Mouse (Mus musculus) intestine, embryonic 14.5 days (tissue): Measurements from ENCODE around the gene C2. TPM values are rescaled to one million over a fixed set of nuclear protein-coding genes. Genes with fewer than 3 reads are reported as not detected.

Source experiments
- ATAC-seq: fragments of 200-750 bp; cut with Nextera tagmentation; replicated peaks from 2 replicates; pipeline ENCODE4 v1.8.0; 2017; ENCODE audit warnings: low read depth, moderate number of reproducible peaks, moderate TSS enrichment, moderate library complexity; ENCODE audit not compliant: low FRiP score, low TSS enrichment
- DNase-seq: peaks from one replicate; pipeline ENCODE4 v3.0.0-alpha.2; 2018; ENCODE audit warnings: low spot score
- H3K27ac ChIP-seq: fragments of 300-500 bp; sonication (generic); 2 replicates; pipeline ENCODE4 v1.5.1; 2014; ENCODE audit warnings: low read depth, mild to moderate bottlenecking, control low read depth
- H3K27me3 ChIP-seq: fragments of 300-500 bp; sonication (generic); replicated peaks from 2 replicates; pipeline ENCODE4 v1.6.1; 2014; ENCODE audit warnings: low read length, control low read depth; ENCODE audit not compliant: control insufficient read depth, insufficient read depth
- H3K36me3 ChIP-seq: fragments of 300-500 bp; sonication (generic); 2 replicates; pipeline ENCODE4 v1.6.1; 2014; ENCODE audit warnings: low read length, control low read depth; ENCODE audit not compliant: control insufficient read depth, insufficient read depth
- H3K4me1 ChIP-seq: fragments of 300-500 bp; sonication (generic); replicated peaks from 2 replicates; pipeline ENCODE4 v1.6.1; 2014; ENCODE audit warnings: low read length, control low read depth, mixed read lengths; ENCODE audit not compliant: control insufficient read depth, insufficient read depth
- H3K4me2 ChIP-seq: fragments of 300-500 bp; sonication (generic); 2 replicates; pipeline ENCODE4 v1.6.1; 2014; ENCODE audit warnings: low read length
- H3K4me3 ChIP-seq: fragments of 300-500 bp; sonication (generic); 2 replicates; pipeline ENCODE4 v1.5.1; 2014; ENCODE audit warnings: low read depth, low read length, control low read depth, mixed read lengths
- H3K9ac ChIP-seq: fragments of 300-500 bp; sonication (generic); 2 replicates; pipeline ENCODE4 v1.6.1; 2014; ENCODE audit warnings: mild to moderate bottlenecking, low read length
- H3K9me3 ChIP-seq: fragments of 300-500 bp; sonication (generic); 2 replicates; pipeline ENCODE4 v1.6.1; 2016; ENCODE audit warnings: low read length, control low read depth; ENCODE audit not compliant: control insufficient read depth
- WGBS: fragments of 180-500 bp; shearing (Covaris S2); extraction: QIAGEN DNeasy Blood & Tissue Kit; methylation state at CpG from one replicate; pipeline ENCODE4 v1.1.7; 2014; 5-methylcytosine and 5-hydroxymethylcytosine counted together
- polyA plus RNA-seq: library from polyadenylated mRNA; unstranded; fragments of >200 nt; fragmentation: Nextera tagmentation; extraction: Ambion mirVana; gene quantifications from 2 replicates; pipeline ENCODE4 v1.2.1, GENCODE M21; 2014

Gene C2
- polyA plus RNA-seq, 1 experiment from 2014 or later = 7.5 TPM

DNA sequence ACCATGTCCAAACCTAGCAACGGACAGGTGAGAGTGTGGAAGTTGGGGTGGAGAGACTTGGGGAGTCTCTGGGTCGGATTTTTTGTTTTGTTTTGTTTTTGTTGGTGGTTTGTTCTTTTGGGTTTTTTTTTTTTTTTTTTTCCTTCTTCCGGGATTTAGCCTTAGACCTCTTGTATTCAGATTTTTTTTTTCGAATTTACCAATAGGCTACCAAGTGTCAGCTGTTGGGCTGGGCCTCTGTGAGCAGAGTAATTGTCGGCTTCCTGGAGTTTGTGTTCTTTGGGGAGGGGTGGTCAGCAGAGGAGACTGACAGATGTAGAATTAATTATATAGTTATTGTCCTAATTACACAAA lies 1.8 kb upstream of the C2 start:
- peaks cover 41% of the 10 kb centered on the region for H3K36me3 ChIP-seq
- 2% methylated on average over 5 of the region's 5 CpGs for WGBS
- ATAC-seq (no peak), DNase-seq (no peak)
- H3K27ac ChIP-seq = peak overlapping the region; percentile 93
- no peaks in the 10 kb centered on the region for H3K9me3 ChIP-seq
- no peaks in the 10 kb centered on the region for H3K27me3 ChIP-seq
- H3K4me2 ChIP-seq = peak overlapping the region; percentile 83
- H3K9ac ChIP-seq = peak overlapping the region; percentile 92
- H3K4me3 ChIP-seq = peak overlapping the region; percentile 95
- peaks cover 16% of the 10 kb centered on the region for H3K4me1 ChIP-seq

- ATAC-seq = peak; percentile 1; the same call in 1 of the 2 replicates
- under 1% methylated on average over 39 of the region's 45 CpGs for WGBS
These were observed 1.2 kb upstream of the C2 start for GRCm38 (mm10) chr17:34899053-34899889.

DNA sequence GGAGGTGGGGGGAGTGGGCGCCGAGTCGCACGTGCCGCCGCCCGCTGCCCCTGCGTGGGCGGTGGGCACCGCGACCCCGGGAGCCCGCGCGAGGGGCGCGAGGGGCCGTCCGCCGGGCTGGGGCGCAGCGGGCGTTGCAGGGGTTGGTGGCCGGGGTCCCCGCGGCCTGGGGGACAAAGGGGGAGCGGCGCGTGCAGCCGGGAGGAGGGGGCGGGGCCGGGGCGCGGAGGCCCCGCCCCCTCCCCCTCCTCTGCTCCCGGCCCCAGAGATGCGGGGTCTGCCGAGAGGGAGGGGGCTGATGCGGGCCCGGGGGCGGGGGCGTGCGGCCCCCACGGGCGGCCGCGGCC lies 614 bp upstream of the C2 start:
- ATAC-seq = peak; percentile 5; the same call in 1 of the 2 replicates
- Histone ChIP-seq H3K27ac (peak overlapping the region; percentile 93), H3K4me2 (peak overlapping the region; percentile 83), H3K4me3 (peak overlapping the region; percentile 95), H3K27me3 (no peaks in the 10 kb centered on the region), H3K4me1 (peaks cover 16% of the 10 kb centered on the region), H3K9me3 (no peaks in the 10 kb centered on the region), H3K9ac (peak overlapping the region; percentile 92), H3K36me3 (peaks cover 29% of the 10 kb centered on the region)
- 0% methylated on average over 8 of the region's 47 CpGs for WGBS
- no peak for DNase-seq

More at GRCm38 (mm10) chr17:34899053-34899889, 1.2 kb upstream of the C2 start:
- H3K36me3 ChIP-seq = peaks cover 35% of the 10 kb centered on the region
- no peaks in the 10 kb centered on the region for H3K9me3 ChIP-seq
- peaks cover 16% of the 10 kb centered on the region for H3K4me1 ChIP-seq
- H3K27me3 ChIP-seq = no peaks in the 10 kb centered on the region
- H3K4me3 ChIP-seq = peak overlapping the region; percentile 95
- H3K27ac ChIP-seq = peak overlapping the region; percentile 93
- H3K4me2 ChIP-seq = peak overlapping the region; percentile 83
- H3K9ac ChIP-seq = peak overlapping the region; percentile 92
- DNase-seq = peak; percentile 83

DNA sequence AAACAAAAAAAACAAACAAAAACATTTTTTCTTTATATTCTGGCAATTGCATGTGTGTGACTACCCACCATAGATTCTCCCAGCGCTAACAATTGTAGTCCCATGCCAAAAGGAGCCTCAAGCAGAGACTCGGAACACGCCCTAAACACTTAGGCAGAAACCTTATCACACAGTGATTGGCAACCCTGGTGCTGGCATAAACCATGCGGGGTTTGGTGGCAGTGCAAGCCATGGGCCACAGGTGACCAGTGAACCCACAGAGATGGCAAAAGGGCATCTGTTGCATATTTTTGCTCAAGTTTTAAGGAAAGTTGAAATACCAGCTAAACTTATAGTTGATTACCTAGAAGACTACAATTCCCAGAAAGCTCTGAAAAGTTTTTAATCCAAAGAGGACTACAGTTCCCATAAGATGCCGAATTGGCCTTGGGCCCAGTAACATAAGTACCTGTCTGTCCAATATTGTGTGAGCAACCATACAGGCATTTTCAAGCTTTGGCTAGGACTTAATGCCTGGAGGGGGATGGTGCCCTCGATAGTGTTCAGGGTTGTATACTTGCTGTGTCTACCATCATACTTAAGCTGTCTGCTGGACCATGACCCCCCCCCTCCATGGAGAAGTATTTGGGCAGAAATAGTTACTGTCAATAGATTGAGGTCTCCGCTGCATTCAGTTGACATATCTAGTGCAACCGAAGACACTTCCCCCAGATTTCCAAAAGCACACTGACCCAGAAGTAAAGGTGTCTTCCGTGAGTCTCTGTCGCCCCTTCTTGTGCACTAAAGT lies 499 bp downstream of the C2 start:
- peaks cover 20% of the 10 kb centered on the region for H3K4me1 ChIP-seq
- DNase-seq = peak; percentile 77
- H3K4me3 ChIP-seq = peak overlapping the region; percentile 95
- peak overlapping the region; percentile 93 for H3K27ac ChIP-seq
- 13% methylated on average over 10 of the region's 10 CpGs for WGBS
- peaks cover 18% of the 10 kb centered on the region for H3K36me3 ChIP-seq
- no peaks in the 10 kb centered on the region for H3K27me3 ChIP-seq
- no peaks in the 10 kb centered on the region for H3K9me3 ChIP-seq
- H3K4me2 ChIP-seq = peak overlapping the region; percentile 83
- peak overlapping the region; percentile 92 for H3K9ac ChIP-seq
- ATAC-seq = no peak

GRCm38 (mm10) chr17:34896366-34896765 lies 1.7 kb downstream of the C2 start:
- DNase-seq = no peak
- no peaks in the 10 kb centered on the region for H3K27me3 ChIP-seq
- no peak overlapping the region for H3K9ac ChIP-seq
- H3K4me2 ChIP-seq = no peak overlapping the region
- H3K4me3 ChIP-seq = no peak overlapping the region
- no peak for ATAC-seq
- H3K9me3 ChIP-seq = no peaks in the 10 kb centered on the region
- 83% methylated on average over 17 of the region's 17 CpGs for whole genome bisulfite sequencing
- H3K4me1 ChIP-seq = peaks cover 20% of the 10 kb centered on the region
- H3K36me3 ChIP-seq = peaks cover 8% of the 10 kb centered on the region
- H3K27ac ChIP-seq = no peak overlapping the region

GRCm38 (mm10) chr17:34895724-34896123 lies 2.3 kb downstream of the C2 start:
- ATAC-seq (no peak), DNase-seq (no peak)
- H3K4me3 ChIP-seq = peak overlapping the region; percentile 68; the same call in 1 of the 2 replicates
- WGBS = 92% methylated on average over 14 of the region's 15 CpGs
- H3K27me3 ChIP-seq = no peaks in the 10 kb centered on the region
- H3K9me3 ChIP-seq = no peaks in the 10 kb centered on the region
- H3K4me1 ChIP-seq = peaks cover 20% of the 10 kb centered on the region
- peak overlapping the region; percentile 88 for H3K9ac ChIP-seq
- 0 out of 2 replicates have a peak, but pooled peaks cover 4% of the 10 kb centered on the region for H3K36me3 ChIP-seq
- peak overlapping the region; percentile 91; the same call in 1 of the 2 replicates for H3K27ac ChIP-seq
- H3K4me2 ChIP-seq = peak overlapping the region; percentile 68

GRCm38 (mm10) chr17:34894801-34895530 lies 3.1 kb downstream of the C2 start:
- peak; percentile 78 for DNase-seq
- peak; percentile 16; the same call in 1 of the 2 replicates for ATAC-seq
- 9% methylated on average over 44 of the region's 51 CpGs for WGBS

DNA sequence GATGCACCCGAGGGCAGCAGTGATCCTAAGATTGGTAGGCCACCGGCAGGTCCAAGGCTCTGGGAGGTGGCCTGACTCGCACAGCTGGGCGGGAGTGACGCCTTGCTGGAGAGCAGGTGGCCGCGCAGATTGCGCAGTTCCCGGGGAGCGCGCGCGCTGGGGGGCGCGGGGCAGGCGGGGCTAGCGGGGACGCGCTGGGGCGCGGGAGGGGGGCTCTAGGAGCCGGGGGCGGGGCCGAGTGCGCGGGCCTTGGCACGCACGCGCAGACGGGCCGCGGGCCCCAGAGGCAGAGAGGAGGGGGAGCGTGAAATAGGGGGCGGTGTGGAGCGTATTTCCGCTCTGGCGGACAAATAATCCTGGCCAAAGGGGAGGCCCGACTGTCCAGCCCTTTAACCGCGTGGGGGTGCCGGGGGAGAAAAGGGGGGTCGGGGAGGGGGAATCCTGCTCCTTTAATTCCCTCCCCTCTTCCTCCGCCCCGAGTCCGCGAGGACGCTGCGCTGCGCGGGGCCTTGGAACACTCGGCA lies 3.9 kb downstream of the C2 start:
- no peaks in the 10 kb centered on the region for H3K9me3 ChIP-seq
- WGBS = under 1% methylated on average over 45 of the region's 51 CpGs
- peak overlapping the region; percentile 88 for H3K9ac ChIP-seq
- H3K4me1 ChIP-seq = peaks cover 13% of the 10 kb centered on the region
- peak overlapping the region; percentile 91 for H3K27ac ChIP-seq
- peak overlapping the region; percentile 68 for H3K4me3 ChIP-seq
- ATAC-seq (peak; percentile 85), DNase-seq (peak; percentile 96)
- H3K27me3 ChIP-seq = no peaks in the 10 kb centered on the region
- H3K36me3 ChIP-seq = 0 out of 2 replicates have a peak, but pooled peaks cover 4% of the 10 kb centered on the region
- peak overlapping the region; percentile 68 for H3K4me2 ChIP-seq

More at GRCm38 (mm10) chr17:34894801-34895530, 3.1 kb downstream of the C2 start:
- H3K4me3 ChIP-seq = peak overlapping the region; percentile 68
- peak overlapping the region; percentile 91 for H3K27ac ChIP-seq
- 0 out of 2 replicates have a peak, but pooled peaks cover 4% of the 10 kb centered on the region for H3K36me3 ChIP-seq
- peaks cover 14% of the 10 kb centered on the region for H3K4me1 ChIP-seq
- H3K9me3 ChIP-seq = no peaks in the 10 kb centered on the region
- H3K9ac ChIP-seq = peak overlapping the region; percentile 88
- no peaks in the 10 kb centered on the region for H3K27me3 ChIP-seq
- peak overlapping the region; percentile 68 for H3K4me2 ChIP-seq
